In the genomic region with DNA sequence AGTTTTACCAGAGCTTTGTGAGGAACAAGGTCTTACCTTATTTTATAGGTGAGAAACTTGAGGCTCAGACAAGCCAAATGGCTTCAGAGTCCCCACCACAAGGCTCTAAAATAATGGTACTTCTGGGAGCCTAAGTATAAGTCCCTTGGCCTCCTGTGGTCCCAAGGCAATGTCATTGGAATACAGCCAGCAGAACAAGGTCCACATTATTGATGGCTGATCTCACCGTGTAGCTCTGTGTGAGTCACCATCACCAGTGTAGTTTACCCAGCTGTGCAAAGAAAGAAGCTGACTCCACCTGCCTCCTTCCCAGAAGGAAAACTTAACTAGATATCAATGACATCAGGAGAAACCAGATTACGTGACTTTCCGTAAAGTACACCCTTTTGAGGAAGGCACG, we compare ENCODE assay signal across 14 mouse cellular contexts.
DNase-seq lines count a peak whose midpoint lies in the region; ATAC-seq and TF ChIP-seq lines count a peak whose summit lies in the region.
"Had no signal": no experiment of that assay in that cellular context is flagged by ENCODE, and none has a peak within 500 bp of the region (broad histone marks: within the 10 kb centered on the region; RNA-seq: fewer than 3 reads in every experiment).

No protein-coding gene starts in this region.

- peak; percentile 58 for ATAC-seq in liver, embryonic 16.5 days (ENCODE audit: low read depth)
- no peak for ATAC-seq in hindbrain, embryonic 12.5 days (ENCODE audit: low FRiP score)
- ATAC-seq: forebrain, embryonic 14.5 days had no signal

- no peak for TF ChIP-seq CTCF in liver, adult 2 months (IDR thresholded peaks at IDR 0.05; ENCODE audit: low read depth, low read length)

- H3K27ac ChIP-seq in liver, adult 2 months (replicated peaks; ENCODE audit: insufficient read depth, low read depth, low read length): peak overlapping the region; percentile 64
- H3K27ac ChIP-seq in liver, embryonic 16.5 days (ENCODE audit: low read length): peak overlapping the region; percentile 57; the same call in 1 of the 2 replicates
- no peak overlapping the region for H3K27ac ChIP-seq in hindbrain, embryonic 12.5 days
- H3K27ac ChIP-seq: macrophage had no signal

- no peaks in the 10 kb centered on the region for H3K27me3 ChIP-seq in liver, adult 2 months (ENCODE audit: control insufficient read depth, insufficient read depth, low read length)
- no peaks in the 10 kb centered on the region for H3K27me3 ChIP-seq in liver, embryonic 16.5 days (ENCODE audit: control insufficient read depth, insufficient read depth, low read depth, low read length)
- no peaks in the 10 kb centered on the region for H3K27me3 ChIP-seq in hindbrain, embryonic 12.5 days

- no peak overlapping the region for H3K4me2 ChIP-seq in liver, embryonic 16.5 days (ENCODE audit: low read depth, low read length)
- no peak overlapping the region for H3K4me2 ChIP-seq in hindbrain, embryonic 12.5 days (replicated peaks)

- WGBS in liver, adult 2 months: 14% methylated on average over 4 of the region's 4 CpGs
- 61% methylated on average over 4 of the region's 4 CpGs for WGBS in liver, embryonic 16.5 days (ENCODE audit: insufficient replicate concordance)
- WGBS in hindbrain, embryonic 12.5 days: 82% methylated on average over 4 of the region's 4 CpGs

- no peaks in the 10 kb centered on the region for H3K9me3 ChIP-seq in liver, embryonic 16.5 days (replicated peaks; ENCODE audit: control insufficient read depth, low read length)
- H3K9me3 ChIP-seq in hindbrain, embryonic 12.5 days (replicated peaks): no peaks in the 10 kb centered on the region

- no peak overlapping the region for H3K4me3 ChIP-seq in liver, adult 2 months (ENCODE audit: insufficient read depth, low read depth, low read length)
- no peak overlapping the region for H3K4me3 ChIP-seq in liver, embryonic 16.5 days (ENCODE audit: low read depth, low read length)
- no peak overlapping the region for H3K4me3 ChIP-seq in hindbrain, embryonic 12.5 days

- no peak for TF ChIP-seq POLR2A in liver, adult 2 months (IDR thresholded peaks at IDR 0.05; ENCODE audit: extremely low read depth, insufficient read depth, low read length)

- DNase-seq in liver, adult 2 months (ENCODE audit: extremely low read depth, low read depth, low spot score): peak; percentile 87
- DNase-seq in liver: no peak
- DNase-seq in Muller cell, postnatal 12 days (ENCODE audit: inconsistent ontology term): peak; percentile 29
- DNase-seq in adrenal gland, postnatal 25 days: peak; percentile 13
- DNase-seq in gastrocnemius, adult 8-10 months (ENCODE audit: low spot score in 2 of 2): no peak
- DNase-seq in testis, postnatal 10 days (ENCODE audit: low spot score): no peak
- DNase-seq: cerebellum, adult 11 months; embryo, embryonic 11 days; heart, postnatal 36 days; kidney, adult 8-10 months had no signal

- no peaks in the 10 kb centered on the region; the same call in 1 of the 2 replicates for H3K36me3 ChIP-seq in liver, adult 2 months (ENCODE audit: control insufficient read depth, insufficient read depth, low read length)
- H3K36me3 ChIP-seq in liver, embryonic 16.5 days (ENCODE audit: control insufficient read depth, insufficient read depth): no peaks in the 10 kb centered on the region
- no peaks in the 10 kb centered on the region for H3K36me3 ChIP-seq in hindbrain, embryonic 12.5 days

- peaks cover 24% of the 10 kb centered on the region for H3K4me1 ChIP-seq in liver, adult 2 months (ENCODE audit: control insufficient read depth, insufficient read depth, low read length)
- peaks cover 53% of the 10 kb centered on the region for H3K4me1 ChIP-seq in liver, embryonic 16.5 days (ENCODE audit: control insufficient read depth, low read depth, low read length)
- H3K4me1 ChIP-seq in hindbrain, embryonic 12.5 days: no peaks in the 10 kb centered on the region

- H3K9ac ChIP-seq in liver, adult 2 months (ENCODE audit: low read depth, low read length): 0 out of 2 replicates have a peak overlapping the region, but pooled peaks have one; percentile 10
- H3K9ac ChIP-seq in liver, embryonic 16.5 days (ENCODE audit: low read depth, low read length): no peak overlapping the region
- no peak overlapping the region for H3K9ac ChIP-seq in hindbrain, embryonic 12.5 days

- H3K79me2 ChIP-seq in liver, adult 2 months (ENCODE audit: control insufficient read depth, insufficient read depth, low read length): peaks cover 11% of the 10 kb centered on the region; the same call in 1 of the 2 replicates

Comparison
In these comparisons a context has a peak if more than half of its experiments do, and no peak if none do; other contexts are left out.
1. DNase-seq: peak in liver, adult 2 months (single experiment), Muller cell, postnatal 12 days (single experiment) and adrenal gland, postnatal 25 days (single experiment); none in liver (single experiment), gastrocnemius, adult 8-10 months (0 of 2) and testis, postnatal 10 days (single experiment).